Mouse (Mus musculus): ENCODE measurements around the gene Ndufaf7. TPM values are rescaled to one million over a fixed set of nuclear protein-coding genes. Genes with fewer than 3 reads are reported as not detected.

Ndufaf7 gene
- polyA plus RNA-seq, 1 experiment from 2014 or later, result 49.5 TPM

DNA sequence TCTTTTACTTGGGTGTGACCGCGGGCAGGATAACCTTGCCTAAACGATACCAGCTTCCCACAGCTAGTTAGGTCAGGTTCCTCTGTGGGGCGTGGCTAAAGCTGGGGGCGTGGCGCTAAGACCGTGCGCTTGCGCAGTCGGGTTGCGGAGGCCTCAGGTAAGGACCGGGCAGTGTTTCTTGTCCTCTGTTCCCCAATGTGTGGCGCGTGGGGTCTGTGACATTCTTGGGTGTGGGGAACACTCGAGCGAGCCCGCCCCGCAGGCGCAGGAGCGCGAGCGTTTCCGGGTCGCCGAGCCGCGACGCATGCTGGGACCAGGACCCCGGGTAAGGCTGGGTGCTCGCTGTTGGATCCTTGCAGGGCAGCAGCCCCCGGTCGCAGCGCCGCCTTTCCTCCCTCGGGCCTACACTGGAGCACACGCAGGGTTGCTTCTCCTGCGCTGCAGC, 20.5 kb upstream of the Ndufaf7 start, which contains the start of gene Cebpzos:
Cebpzos (plus strand) TSS at position 132 of the 445 bp plus-strand sequence.
- Histone ChIP-seq H3K4me2 (replicated peaks) (peak within 1 kb of the TSS; percentile 72), H3K9me3 (no peaks in the 10 kb centered on the region), H3K4me3 (peak within 1 kb of the TSS; percentile 63)

DNA sequence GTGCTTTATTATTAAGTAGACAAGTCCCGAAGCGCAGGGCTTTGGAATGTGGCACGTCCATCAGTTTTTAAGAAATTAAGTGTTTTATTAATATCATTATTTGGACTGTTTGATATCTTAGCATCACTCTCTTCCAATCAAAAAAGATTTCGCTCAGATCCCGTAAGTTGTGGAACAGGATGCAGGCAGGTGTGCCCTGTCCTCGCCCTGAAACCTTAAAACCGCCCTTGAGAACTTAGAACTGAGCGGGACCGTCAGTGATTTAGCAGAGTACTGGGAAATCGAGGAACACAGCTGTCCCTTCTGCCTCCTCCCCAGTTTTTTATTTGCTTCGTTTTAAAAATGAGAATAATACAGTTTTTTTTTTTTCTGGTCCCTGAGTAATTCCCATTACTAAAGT, 20.0 kb upstream of the Ndufaf7 start:
- H3K27ac ChIP-seq, result 0 out of 2 replicates have a peak overlapping the region, but pooled peaks have one; percentile 62
- peak overlapping the region; percentile 72 for H3K4me2 ChIP-seq (replicated peaks)
- peak overlapping the region; percentile 63 for H3K4me3 ChIP-seq
- peaks cover 13% of the 10 kb centered on the region for H3K4me1 ChIP-seq
- 4% methylated on average over 11 of the region's 11 CpGs for WGBS
- H3K36me3 ChIP-seq, result peaks cover 28% of the 10 kb centered on the region
- peak overlapping the region; percentile 67 for H3K9ac ChIP-seq
- H3K9me3 ChIP-seq, result no peaks in the 10 kb centered on the region
- ATAC-seq (ENCODE audit: low FRiP score, low read depth), result peak; percentile 13; the same call in 1 of the 2 replicates
- no peaks in the 10 kb centered on the region for H3K27me3 ChIP-seq (replicated peaks)

More for the DNA sequence above, 20.5 kb upstream of the Ndufaf7 start, which contains the start of gene Cebpzos:
- Histone ChIP-seq H3K27ac (peak within 1 kb of the TSS; percentile 62; the same call in 1 of the 2 replicates), H3K9ac (peak within 1 kb of the TSS; percentile 67), H3K36me3 (peaks cover 23% of the 10 kb centered on the region), H3K27me3 (replicated peaks) (no peaks in the 10 kb centered on the region), H3K4me1 (peaks cover 13% of the 10 kb centered on the region)
- WGBS, result under 1% methylated on average over 37 of the region's 37 CpGs
- peak; percentile 95 for ATAC-seq (ENCODE audit: low FRiP score, low read depth)

DNA sequence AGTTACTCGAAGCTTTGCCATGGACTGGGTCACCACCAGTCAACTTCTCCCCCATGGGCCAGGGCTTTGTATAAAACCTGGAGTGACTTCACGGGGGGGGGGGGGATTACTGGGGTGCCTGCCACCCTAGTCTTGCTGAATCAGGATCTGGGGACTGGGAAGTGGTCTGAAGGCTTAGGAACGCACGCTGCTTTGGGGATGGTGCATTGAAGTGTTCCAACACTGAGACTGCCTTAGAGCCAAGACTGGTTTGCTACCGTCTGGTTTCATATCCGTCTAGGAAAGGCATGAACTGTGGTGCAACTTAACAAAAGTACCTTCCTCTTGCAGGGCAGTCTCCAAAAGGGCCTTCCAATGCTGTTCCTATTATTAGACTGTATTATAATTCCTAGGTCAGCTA, 19.2 kb upstream of the Ndufaf7 start:
- 44% methylated on average over 6 of the region's 6 CpGs for WGBS
- H3K4me3 ChIP-seq, result no peak overlapping the region

DNA sequence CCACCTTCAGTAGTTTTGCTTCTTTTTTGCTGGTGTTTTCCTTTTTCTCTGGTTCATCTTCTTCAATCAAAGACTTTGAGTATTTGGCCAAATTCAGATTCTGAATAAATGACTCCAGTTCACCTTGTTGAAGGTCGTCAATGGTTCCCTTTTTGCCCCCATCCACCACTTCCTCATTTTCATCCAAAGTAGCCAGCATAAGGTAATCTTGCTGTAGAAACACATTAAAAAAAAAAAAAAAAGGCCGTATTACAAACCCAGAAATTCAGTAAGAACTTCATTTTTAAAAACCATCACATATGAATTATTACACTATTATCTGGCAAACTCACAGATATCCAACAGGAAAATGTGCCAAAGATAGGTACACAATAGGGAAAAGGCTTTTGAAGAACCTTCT, 1.1 kb upstream of the Ndufaf7 start:
- Histone ChIP-seq H3K9me3 (no peaks in the 10 kb centered on the region), H3K9ac (peak overlapping the region; percentile 73; the same call in 1 of the 2 replicates), H3K36me3 (peaks cover 44% of the 10 kb centered on the region), H3K4me1 (peaks cover 16% of the 10 kb centered on the region), H3K27me3 (replicated peaks) (no peaks in the 10 kb centered on the region), H3K27ac (no peak overlapping the region), H3K4me2 (replicated peaks) (peak overlapping the region; percentile 72), H3K4me3 (peak overlapping the region; percentile 81)
- WGBS, result 85% methylated on average over 2 of the region's 2 CpGs
- ATAC-seq (ENCODE audit: low FRiP score, low read depth), result no peak

More for the DNA sequence above, 19.2 kb upstream of the Ndufaf7 start:
- no peak for ATAC-seq (ENCODE audit: low FRiP score, low read depth)
- Histone ChIP-seq H3K27ac (no peak overlapping the region), H3K4me1 (peaks cover 12% of the 10 kb centered on the region), H3K36me3 (peaks cover 34% of the 10 kb centered on the region), H3K9ac (peak overlapping the region; percentile 67; the same call in 1 of the 2 replicates), H3K27me3 (replicated peaks) (no peaks in the 10 kb centered on the region), H3K9me3 (no peaks in the 10 kb centered on the region), H3K4me2 (replicated peaks) (peak overlapping the region; percentile 72)

DNA sequence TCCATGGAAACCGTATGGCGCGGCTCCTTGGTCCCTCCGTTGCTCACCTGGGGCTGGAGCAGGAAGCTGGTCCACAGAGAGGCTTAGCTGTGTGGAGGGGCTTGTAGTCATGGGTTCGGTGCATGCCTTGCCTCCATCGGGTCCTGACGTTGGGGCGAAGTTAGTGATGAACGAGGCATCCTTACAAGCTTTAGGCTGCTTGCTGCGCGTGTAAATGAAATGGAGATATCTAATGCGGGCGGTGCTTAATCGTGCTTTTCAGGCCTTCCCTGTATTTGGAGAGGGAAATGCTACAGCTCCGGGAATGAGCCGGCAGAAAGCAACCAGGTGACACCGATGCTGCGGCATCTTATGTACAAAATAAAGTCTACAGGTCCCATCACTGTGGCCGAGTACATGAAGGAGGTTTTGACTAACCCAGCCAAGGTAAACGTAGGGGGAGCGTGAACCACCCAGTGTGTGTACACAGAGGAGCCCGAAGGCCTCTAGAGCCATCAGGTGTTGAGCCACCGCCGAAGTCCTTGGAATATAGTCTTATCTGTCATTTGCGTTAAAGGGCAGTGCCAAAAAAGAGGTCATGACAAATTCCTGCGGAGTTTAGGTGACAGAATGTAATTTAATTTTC, 405 bp downstream of the Ndufaf7 start:
- Histone ChIP-seq H3K4me1 (peaks cover 16% of the 10 kb centered on the region), H3K27me3 (replicated peaks) (no peaks in the 10 kb centered on the region), H3K9me3 (no peaks in the 10 kb centered on the region), H3K4me3 (peak overlapping the region; percentile 81), H3K36me3 (peaks cover 40% of the 10 kb centered on the region), H3K4me2 (replicated peaks) (peak overlapping the region; percentile 72), H3K27ac (no peak overlapping the region), H3K9ac (peak overlapping the region; percentile 73)
- peak; percentile 48 for ATAC-seq (ENCODE audit: low FRiP score, low read depth)
- WGBS, result 9% methylated on average over 26 of the region's 26 CpGs

DNA sequence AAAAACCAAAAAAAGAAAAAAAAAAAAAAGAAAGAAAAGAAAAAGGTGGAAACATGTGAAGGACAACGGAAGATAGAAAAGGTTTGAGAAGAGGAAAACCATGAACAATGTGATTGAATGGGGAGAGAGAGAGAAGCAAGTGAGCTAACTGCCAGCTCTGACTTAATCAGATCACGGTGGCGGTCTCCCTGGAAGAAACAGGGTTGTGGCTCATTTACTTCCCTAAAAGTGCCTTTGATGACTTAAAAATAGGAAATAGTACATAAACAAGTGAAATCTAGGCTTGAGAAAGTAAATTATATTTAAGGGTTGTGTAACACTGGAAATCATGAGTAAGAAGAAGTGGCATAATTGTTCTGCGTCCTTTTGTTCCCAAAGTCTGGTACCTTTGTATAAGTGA, 2.0 kb downstream of the Ndufaf7 start:
- no peaks in the 10 kb centered on the region for H3K9me3 ChIP-seq
- peaks cover 41% of the 10 kb centered on the region for H3K36me3 ChIP-seq
- H3K9ac ChIP-seq, result no peak overlapping the region
- WGBS, result 93% methylated on average over 4 of the region's 4 CpGs
- H3K27ac ChIP-seq, result no peak overlapping the region
- peaks cover 9% of the 10 kb centered on the region for H3K4me1 ChIP-seq
- ATAC-seq (ENCODE audit: low FRiP score, low read depth), result no peak
- no peak overlapping the region for H3K4me3 ChIP-seq
- no peaks in the 10 kb centered on the region for H3K27me3 ChIP-seq (replicated peaks)
- no peak overlapping the region for H3K4me2 ChIP-seq (replicated peaks)

DNA sequence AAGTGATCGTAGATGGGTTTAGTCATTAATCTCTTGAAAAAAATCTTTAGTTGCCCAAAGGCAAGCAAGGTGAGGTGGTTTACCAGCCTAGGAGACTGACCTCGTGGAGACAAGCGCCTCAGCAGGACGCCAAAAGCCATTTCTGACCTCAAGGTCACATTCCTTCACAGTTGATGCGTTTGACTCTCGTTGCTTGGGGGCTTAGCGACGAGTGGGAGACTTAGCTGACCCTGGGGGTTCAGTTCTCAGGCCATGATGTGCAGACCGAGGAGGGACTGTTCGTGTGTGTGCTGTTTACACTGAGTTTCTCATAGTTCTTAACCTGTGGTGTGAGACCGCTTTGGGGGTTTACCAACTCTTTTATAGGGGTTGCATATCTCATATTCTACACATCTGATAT, 5.6 kb downstream of the Ndufaf7 start:
- no peak for ATAC-seq (ENCODE audit: low FRiP score, low read depth)
- peaks cover 40% of the 10 kb centered on the region for H3K36me3 ChIP-seq
- 68% methylated on average over 11 of the region's 11 CpGs for WGBS

DNA sequence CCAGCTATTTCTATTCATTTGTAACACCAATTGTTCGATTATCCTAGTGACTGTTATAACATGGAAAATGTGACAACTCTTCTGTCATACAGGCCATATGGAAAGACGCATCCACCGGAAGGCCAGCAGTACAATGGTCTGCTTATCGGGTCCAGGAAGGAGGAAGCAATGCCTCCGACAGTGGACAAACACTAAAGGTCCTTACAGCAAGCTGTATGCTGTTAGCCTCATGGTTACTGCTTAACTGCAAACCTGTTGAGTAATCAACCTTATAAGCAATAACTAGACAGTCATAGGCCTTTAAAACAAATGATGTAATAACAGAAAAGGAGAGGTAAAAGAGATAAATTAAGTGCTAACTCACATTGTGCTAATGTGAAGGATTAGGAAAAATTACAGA, 14.3 kb downstream of the Ndufaf7 start:
- H3K36me3 ChIP-seq, result peaks cover 71% of the 10 kb centered on the region
- ATAC-seq (ENCODE audit: low FRiP score, low read depth), result no peak
- WGBS, result 96% methylated on average over 5 of the region's 5 CpGs

More for the DNA sequence above, 5.6 kb downstream of the Ndufaf7 start:
- H3K9ac ChIP-seq, result no peak overlapping the region
- H3K4me2 ChIP-seq (replicated peaks), result no peak overlapping the region
- H3K4me1 ChIP-seq, result peaks cover 3% of the 10 kb centered on the region
- H3K27ac ChIP-seq, result no peak overlapping the region
- no peaks in the 10 kb centered on the region for H3K9me3 ChIP-seq
- no peak overlapping the region for H3K4me3 ChIP-seq
- H3K27me3 ChIP-seq (replicated peaks), result no peaks in the 10 kb centered on the region

DNA sequence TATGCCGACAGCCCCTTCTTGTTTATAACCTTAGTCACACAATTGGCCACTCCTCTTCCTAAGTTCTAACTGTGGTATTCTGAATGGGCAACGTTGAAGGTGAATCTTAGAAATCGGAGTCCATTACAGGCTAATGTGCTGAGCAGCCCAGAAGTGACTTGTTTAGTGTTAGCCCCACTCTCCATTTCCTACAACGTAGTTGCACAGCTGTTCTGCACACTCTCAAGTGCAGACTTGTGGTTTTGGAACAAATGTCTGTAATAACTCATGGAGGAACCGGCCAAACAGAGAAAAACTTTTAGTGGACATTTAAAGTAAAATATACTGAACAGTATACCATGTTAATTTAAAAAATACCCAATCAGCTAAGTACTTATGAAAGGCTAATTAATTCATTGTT, 15.1 kb downstream of the Ndufaf7 start:
- H3K9me3 ChIP-seq, result no peaks in the 10 kb centered on the region
- WGBS, result 90% methylated on average over 5 of the region's 5 CpGs
- H3K27me3 ChIP-seq (replicated peaks), result no peaks in the 10 kb centered on the region
- peaks cover 69% of the 10 kb centered on the region for H3K36me3 ChIP-seq
- H3K4me1 ChIP-seq, result no peaks in the 10 kb centered on the region
- H3K27ac ChIP-seq, result no peak overlapping the region
- no peak overlapping the region for H3K4me2 ChIP-seq (replicated peaks)
- no peak overlapping the region for H3K9ac ChIP-seq
- no peak for ATAC-seq (ENCODE audit: low FRiP score, low read depth)
- H3K4me3 ChIP-seq, result no peak overlapping the region

More for the DNA sequence above, 14.3 kb downstream of the Ndufaf7 start:
- no peaks in the 10 kb centered on the region for H3K9me3 ChIP-seq
- H3K4me3 ChIP-seq, result no peak overlapping the region
- no peak overlapping the region for H3K4me2 ChIP-seq (replicated peaks)
- H3K27ac ChIP-seq, result no peak overlapping the region
- no peaks in the 10 kb centered on the region for H3K27me3 ChIP-seq (replicated peaks)
- H3K9ac ChIP-seq, result no peak overlapping the region
- H3K4me1 ChIP-seq, result no peaks in the 10 kb centered on the region

DNA sequence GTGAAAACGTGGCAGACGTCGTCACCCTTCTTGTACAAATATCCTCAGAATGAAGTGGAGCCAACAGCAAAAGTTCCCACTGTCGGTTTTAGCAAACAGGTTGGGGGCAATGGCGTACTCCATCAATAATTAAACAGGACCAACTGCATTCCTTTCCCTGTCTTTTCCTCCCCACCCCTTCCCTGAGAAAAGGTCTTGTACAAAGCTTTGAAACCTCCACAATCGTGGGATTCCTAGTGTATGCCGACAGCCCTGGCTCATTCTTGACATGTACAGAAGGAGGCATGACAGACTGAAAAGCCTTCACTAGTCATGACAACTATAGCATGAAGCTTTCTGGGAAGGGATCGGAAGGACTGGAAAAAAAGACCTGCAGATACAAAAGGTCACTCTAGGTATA, 16.3 kb downstream of the Ndufaf7 start:
- no peaks in the 10 kb centered on the region for H3K9me3 ChIP-seq
- no peak overlapping the region for H3K27ac ChIP-seq
- 91% methylated on average over 8 of the region's 8 CpGs for WGBS
- no peaks in the 10 kb centered on the region for H3K4me1 ChIP-seq
- peaks cover 69% of the 10 kb centered on the region for H3K36me3 ChIP-seq
- no peak for ATAC-seq (ENCODE audit: low FRiP score, low read depth)
- no peak overlapping the region for H3K9ac ChIP-seq
- H3K4me2 ChIP-seq (replicated peaks), result no peak overlapping the region
- H3K27me3 ChIP-seq (replicated peaks), result no peaks in the 10 kb centered on the region
- H3K4me3 ChIP-seq, result no peak overlapping the region

DNA sequence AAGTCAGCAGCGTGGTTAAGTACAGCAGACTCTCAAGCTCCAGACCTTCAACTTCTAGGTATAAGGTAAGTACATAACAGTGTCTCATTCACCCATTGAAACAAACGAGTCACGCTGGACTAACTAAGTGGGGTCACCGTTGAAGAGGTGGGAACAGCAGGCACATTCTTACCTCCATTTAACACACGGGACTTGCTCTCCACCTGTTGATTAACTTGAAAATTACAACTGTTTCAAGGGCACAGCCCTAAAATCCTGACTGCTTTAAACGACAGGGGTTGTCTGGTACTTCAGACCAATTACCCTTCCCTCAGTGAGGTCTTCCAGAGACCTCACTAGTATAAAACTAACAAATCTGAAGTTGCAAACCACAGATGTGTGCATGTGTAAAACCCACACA, 22.5 kb downstream of the Ndufaf7 start:
- H3K4me2 ChIP-seq (replicated peaks), result no peak overlapping the region
- no peaks in the 10 kb centered on the region for H3K9me3 ChIP-seq
- ATAC-seq (ENCODE audit: low FRiP score, low read depth), result no peak
- 81% methylated on average over 6 of the region's 6 CpGs for WGBS
- no peak overlapping the region for H3K9ac ChIP-seq
- H3K36me3 ChIP-seq, result peaks cover 62% of the 10 kb centered on the region
- H3K27ac ChIP-seq, result no peak overlapping the region
- no peak overlapping the region for H3K4me3 ChIP-seq
- H3K4me1 ChIP-seq, result no peaks in the 10 kb centered on the region
- no peaks in the 10 kb centered on the region for H3K27me3 ChIP-seq (replicated peaks)

DNA sequence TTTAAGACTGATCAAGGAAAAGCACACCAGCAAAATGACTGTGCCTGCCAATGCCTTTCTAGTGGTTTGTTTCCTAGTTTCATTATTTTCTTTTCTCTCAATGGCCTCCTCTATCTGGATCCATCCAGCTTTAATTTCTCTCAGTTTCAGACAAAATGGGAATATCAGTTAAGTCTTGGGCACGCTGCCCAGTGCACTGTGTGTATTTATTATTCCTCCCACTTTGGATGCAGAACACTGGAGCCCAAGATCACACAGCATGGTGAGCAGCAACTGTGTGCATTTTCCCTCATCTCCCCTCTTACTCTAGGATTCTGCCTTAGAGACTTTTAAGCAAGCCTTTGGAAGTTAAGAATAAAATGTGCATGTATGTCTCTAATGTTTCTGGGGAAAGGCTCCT, 27.5 kb downstream of the Ndufaf7 start:
- no peak for ATAC-seq (ENCODE audit: low FRiP score, low read depth)
- Histone ChIP-seq H3K4me2 (replicated peaks) (no peak overlapping the region), H3K9ac (no peak overlapping the region), H3K27ac (no peak overlapping the region), H3K36me3 (peaks cover 40% of the 10 kb centered on the region), H3K27me3 (replicated peaks) (no peaks in the 10 kb centered on the region), H3K9me3 (no peaks in the 10 kb centered on the region), H3K4me1 (no peaks in the 10 kb centered on the region), H3K4me3 (no peak overlapping the region)
- 91% methylated on average over 1 of the region's 1 CpGs for WGBS
